Mouse (Mus musculus): ENCODE data around the gene Foxp1. TPM values are rescaled to one million over a fixed set of nuclear protein-coding genes. Genes with fewer than 3 reads are reported as not detected.

Gene Foxp1
- polyA plus RNA-seq, 1 experiment, result 76.1 TPM

DNA sequence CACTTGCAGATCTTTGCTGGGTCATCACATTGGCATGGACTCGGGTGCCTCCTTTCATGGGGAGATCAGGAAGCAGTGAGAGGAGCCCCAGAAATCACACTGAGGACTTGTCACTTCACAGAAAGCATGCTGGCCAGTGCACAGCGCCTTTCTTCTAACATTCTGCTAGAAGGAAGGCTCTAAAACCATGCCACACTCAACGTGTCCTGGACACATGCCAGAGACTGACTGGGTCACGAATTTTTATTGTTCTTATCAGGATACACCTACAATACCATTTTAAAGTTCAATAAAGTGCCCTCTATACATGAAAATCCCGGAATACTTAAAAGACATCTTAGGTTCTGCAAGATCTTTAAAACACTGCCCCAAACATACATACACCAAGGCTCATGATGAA is 475.2 kb downstream of the Foxp1 start:
- TF ChIP-seq FLI1 (IDR thresholded peaks at IDR 0.05; ENCODE audit: low read length) (no peak), GATA1 (IDR thresholded peaks at IDR 0.05; ENCODE audit: borderline replicate concordance, low read length) (no peak)
- no peaks in the 10 kb centered on the region for H3K36me3 ChIP-seq (replicated peaks; ENCODE audit: low read length)
- no peaks in the 10 kb centered on the region for H3K27me3 ChIP-seq (replicated peaks)
- H3K9me3 ChIP-seq, result no peaks in the 10 kb centered on the region
- no peak overlapping the region for H3K4me3 ChIP-seq (replicated peaks)
- peaks cover 6% of the 10 kb centered on the region for H3K4me1 ChIP-seq

DNA sequence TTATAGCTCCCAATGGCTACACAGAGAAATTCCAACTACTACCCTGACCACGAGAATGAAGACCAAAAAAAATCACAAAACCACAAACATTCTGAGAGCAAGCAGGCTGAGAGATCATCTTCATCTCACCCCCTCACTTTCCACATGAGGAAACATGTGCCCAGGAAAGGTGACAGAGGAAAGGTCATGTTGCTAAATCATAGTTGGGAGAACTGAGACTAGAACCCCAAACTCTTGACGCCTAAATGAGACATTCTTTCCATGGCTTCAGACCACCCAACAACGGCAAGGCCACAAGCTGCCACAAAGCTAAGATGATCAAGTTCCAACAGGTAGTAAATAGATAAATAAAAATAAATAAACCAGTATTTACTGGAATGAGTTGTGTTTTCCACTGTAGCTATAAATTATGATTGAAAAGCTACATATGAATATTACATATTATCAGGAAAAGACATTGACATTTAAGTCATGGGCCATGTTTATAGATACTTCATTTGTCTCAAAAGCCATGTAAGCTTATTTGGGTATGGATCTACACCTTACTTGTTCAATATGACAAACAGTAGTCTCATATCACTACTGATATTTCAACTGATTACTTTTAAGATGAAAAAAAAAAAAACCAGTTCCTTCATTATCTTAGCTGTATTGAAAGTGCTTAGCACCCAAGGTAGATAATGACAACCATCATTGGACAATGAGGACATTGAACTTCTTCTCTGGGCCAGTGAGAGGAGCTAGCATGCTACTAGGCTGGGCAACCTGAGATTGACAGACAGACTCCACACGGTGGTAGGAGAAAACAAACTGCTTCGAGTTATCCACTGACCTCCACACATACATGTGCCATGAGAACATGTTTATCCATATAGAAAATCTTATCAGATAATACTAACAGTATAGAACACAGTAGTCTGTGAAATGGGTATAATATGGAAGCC is 476.4 kb downstream of the Foxp1 start:
- Histone ChIP-seq H3K4me3 (replicated peaks) (no peak overlapping the region), H3K9me3 (no peaks in the 10 kb centered on the region), H3K4me1 (peaks cover 6% of the 10 kb centered on the region), H3K27me3 (replicated peaks) (no peaks in the 10 kb centered on the region), H3K36me3 (replicated peaks; ENCODE audit: low read length) (no peaks in the 10 kb centered on the region)
- no peak for TF ChIP-seq FLI1 (IDR thresholded peaks at IDR 0.05; ENCODE audit: low read length)
- no peak for TF ChIP-seq GATA1 (IDR thresholded peaks at IDR 0.05; ENCODE audit: borderline replicate concordance, low read length)

DNA sequence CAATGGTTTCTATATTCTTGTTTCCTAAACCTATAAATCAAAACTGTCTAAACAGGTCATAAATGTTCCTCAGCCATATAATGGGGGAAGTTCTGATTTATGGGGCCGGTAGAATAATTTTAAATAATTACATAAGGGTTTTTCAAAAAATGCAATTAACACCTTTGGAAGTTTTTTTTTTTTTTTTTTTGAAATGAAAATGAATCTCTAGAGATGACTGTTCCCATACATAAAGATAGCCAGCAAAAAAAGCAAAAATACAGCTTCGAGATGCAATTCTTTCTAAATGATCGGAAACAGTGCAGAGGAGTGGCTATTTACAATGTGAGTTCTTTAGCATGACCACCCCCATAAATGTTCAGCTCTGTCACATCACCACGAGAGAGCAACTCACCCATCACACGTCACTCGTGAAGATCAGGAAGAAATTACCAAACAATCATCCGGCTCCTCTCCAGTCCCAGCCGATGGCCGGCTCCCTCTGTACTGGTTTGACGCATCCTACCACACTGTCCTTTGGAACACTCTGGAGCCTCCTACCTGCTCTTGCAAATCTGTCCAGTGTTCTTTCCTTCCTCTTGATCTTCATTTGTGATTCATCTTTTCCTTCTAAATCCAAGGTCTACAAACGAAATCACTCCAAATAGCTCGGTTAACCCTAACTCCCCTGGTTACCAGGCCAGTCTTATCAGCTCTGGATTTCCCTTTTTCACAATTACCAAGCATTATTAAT is 478.4 kb downstream of the Foxp1 start:
- no peaks in the 10 kb centered on the region for H3K27me3 ChIP-seq (replicated peaks)
- H3K9me3 ChIP-seq, result no peaks in the 10 kb centered on the region
- H3K36me3 ChIP-seq (replicated peaks; ENCODE audit: low read length), result no peaks in the 10 kb centered on the region
- no peak overlapping the region for H3K4me3 ChIP-seq (replicated peaks)
- peaks cover 3% of the 10 kb centered on the region; the same call in 1 of the 2 replicates for H3K4me1 ChIP-seq
- no peak for TF ChIP-seq GATA1 (IDR thresholded peaks at IDR 0.05; ENCODE audit: borderline replicate concordance, low read length)
- no peak for TF ChIP-seq FLI1 (IDR thresholded peaks at IDR 0.05; ENCODE audit: low read length)

DNA sequence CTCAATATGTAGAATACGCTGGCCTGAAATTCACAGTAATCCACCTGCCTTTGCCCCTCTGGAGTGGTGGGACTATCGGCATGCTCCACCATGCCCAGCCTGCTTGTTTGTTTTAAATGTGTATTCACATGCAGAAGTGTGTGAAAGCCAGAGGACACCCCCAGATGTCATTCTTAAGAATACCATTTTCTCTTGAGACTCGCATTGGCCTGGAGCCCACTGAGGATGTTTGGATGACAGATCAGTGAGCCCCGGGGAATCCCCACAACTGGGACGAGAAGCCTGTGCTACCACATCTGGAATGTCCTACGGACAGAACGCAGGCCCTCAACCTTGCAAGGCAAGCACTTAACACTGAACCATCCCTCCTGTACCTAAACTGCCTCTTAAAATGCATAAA is 479.3 kb downstream of the Foxp1 start:
- Histone ChIP-seq H3K9me3 (no peaks in the 10 kb centered on the region), H3K27me3 (replicated peaks) (no peaks in the 10 kb centered on the region), H3K36me3 (replicated peaks; ENCODE audit: low read length) (no peaks in the 10 kb centered on the region), H3K4me1 (peaks cover 3% of the 10 kb centered on the region; the same call in 1 of the 2 replicates), H3K4me3 (replicated peaks) (no peak overlapping the region)
- TF ChIP-seq FLI1 (IDR thresholded peaks at IDR 0.05; ENCODE audit: low read length), result no peak
- no peak for TF ChIP-seq GATA1 (IDR thresholded peaks at IDR 0.05; ENCODE audit: borderline replicate concordance, low read length)

DNA sequence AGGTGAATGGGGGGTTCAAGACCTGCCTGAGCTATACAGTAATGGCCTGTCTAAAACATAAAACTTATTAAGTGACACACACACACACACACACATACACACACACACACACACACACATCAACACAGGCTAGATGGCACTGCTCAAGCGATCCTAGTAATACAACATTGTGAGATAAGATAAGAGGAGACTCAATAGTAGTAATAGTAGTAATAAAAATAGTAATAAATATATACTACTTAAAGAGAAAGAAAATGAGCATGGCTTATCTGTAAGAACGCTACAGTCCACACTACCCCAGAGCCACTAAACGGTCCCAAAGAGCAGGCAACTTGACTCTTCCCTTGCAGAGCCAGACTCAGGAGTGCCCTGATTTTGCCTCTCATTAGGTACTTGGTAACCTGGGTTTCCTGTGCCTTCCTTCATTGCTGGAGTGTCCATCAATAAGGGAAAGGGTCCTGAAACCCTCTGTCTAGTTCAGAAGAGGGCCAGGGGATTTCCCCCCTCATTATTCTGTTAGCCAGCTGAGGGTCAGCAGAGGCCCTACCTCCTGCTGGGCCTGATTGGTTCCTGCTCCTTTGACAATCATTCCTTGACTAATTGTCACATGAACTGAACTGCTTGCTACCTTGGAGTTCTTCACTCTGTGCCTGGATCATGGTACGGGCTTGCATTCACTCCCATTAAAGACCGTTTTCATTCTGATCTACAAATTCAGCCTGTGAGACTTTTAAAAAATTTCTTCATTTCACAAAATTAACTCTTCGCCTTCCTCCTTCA is 480.2 kb downstream of the Foxp1 start:
- H3K9me3 ChIP-seq, result no peaks in the 10 kb centered on the region
- H3K27me3 ChIP-seq (replicated peaks), result no peaks in the 10 kb centered on the region
- H3K4me1 ChIP-seq, result peaks cover 7% of the 10 kb centered on the region
- no peak for TF ChIP-seq GATA1 (IDR thresholded peaks at IDR 0.05; ENCODE audit: borderline replicate concordance, low read length)
- no peak for TF ChIP-seq FLI1 (IDR thresholded peaks at IDR 0.05; ENCODE audit: low read length)
- no peak overlapping the region for H3K4me3 ChIP-seq (replicated peaks)
- no peaks in the 10 kb centered on the region for H3K36me3 ChIP-seq (replicated peaks; ENCODE audit: low read length)

DNA sequence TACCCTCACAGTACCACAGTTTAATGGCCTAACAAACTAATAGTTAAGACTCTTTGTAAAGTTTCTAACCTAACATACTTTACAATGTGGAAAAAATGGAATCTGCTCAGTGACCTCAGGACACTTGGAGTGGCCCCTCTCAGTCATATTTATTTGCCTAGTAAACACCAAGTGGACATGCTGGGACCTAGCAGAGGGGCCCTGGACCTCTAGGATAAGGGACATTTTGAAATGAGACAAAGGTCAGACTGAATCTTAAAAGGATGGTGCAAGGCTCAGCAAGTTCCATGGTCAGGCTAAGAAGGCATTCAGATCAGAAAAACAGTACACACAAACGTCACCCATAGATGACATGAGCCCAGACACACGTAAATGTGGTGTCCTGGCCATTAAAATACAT is 483.5 kb downstream of the Foxp1 start:
- Histone ChIP-seq H3K27me3 (replicated peaks) (no peaks in the 10 kb centered on the region), H3K4me1 (peaks cover 3% of the 10 kb centered on the region; the same call in 1 of the 2 replicates), H3K9me3 (no peaks in the 10 kb centered on the region), H3K4me3 (replicated peaks) (no peak overlapping the region), H3K36me3 (replicated peaks; ENCODE audit: low read length) (peaks cover 5% of the 10 kb centered on the region)
- no peak for TF ChIP-seq FLI1 (IDR thresholded peaks at IDR 0.05; ENCODE audit: low read length)
- TF ChIP-seq GATA1 (IDR thresholded peaks at IDR 0.05; ENCODE audit: borderline replicate concordance, low read length), result no peak

DNA sequence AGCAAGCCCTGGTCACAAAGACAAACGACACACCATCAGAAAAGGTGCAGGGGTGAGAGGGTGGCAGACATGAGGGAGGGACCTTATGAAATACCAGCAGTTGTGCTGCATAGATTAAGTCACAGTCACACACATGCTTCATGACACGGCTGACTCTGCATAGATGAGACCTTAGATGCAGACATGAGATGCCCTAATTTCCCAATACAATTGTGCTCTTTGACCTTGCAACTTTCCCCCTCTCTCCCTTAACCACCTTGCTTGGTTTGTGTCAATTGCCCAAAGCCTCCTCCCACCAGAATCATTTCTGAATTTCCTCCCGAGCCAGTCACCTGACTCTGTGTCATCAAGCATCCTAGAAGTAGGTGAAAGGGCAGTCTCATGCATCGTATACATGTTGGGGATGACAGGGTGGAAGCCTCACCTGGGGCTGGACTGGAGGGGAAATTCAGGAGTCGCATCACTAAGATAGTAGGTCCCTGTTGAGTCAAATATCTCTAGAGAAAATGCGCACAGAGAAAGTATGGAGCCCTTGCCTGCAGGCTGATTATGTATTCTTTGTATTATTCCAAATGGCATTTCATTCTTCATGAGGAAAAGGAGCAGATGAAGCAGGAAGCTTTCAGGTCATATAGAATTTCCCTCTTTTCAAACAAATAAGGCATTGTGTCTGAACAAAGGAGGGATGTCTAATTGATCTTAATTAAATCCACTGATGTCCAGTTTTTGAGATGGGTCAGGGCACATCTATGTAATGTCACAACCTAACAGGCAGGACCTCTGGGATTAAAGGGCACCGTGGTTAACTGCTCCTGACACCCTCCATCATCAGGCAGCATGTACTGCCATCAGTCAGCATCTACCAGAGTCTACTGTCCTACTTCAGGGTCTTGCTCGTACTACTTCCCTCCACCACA is 486.8 kb downstream of the Foxp1 start:
- Histone ChIP-seq H3K27me3 (replicated peaks) (no peaks in the 10 kb centered on the region), H3K4me3 (replicated peaks) (no peak overlapping the region), H3K36me3 (replicated peaks; ENCODE audit: low read length) (peaks cover 5% of the 10 kb centered on the region), H3K9me3 (no peaks in the 10 kb centered on the region), H3K4me1 (peaks cover 15% of the 10 kb centered on the region)
- TF ChIP-seq GATA1 (IDR thresholded peaks at IDR 0.05; ENCODE audit: borderline replicate concordance, low read length) (no peak), FLI1 (IDR thresholded peaks at IDR 0.05; ENCODE audit: low read length) (no peak)

DNA sequence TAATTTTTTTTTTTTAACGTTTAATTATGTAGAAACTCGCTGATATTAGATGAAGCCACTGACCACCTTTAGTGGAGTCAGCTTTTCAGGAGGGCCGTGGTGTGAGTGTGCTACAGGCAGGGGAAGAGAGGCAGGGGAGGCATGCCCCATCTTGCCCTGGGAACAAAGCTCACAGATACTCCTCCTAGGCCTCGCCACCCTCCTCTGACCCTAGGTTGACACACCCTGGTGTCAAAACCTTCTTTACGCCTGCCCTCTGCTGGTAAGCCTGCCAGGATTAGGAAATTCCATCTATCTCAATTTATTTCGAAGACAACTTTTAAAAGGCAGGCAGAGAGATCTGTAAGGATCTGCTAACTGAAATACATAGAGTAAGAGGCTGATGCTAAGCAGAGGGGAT is 489.5 kb downstream of the Foxp1 start:
- TF ChIP-seq GATA1 (IDR thresholded peaks at IDR 0.05; ENCODE audit: borderline replicate concordance, low read length) (no peak), FLI1 (IDR thresholded peaks at IDR 0.05; ENCODE audit: low read length) (no peak)
- no peaks in the 10 kb centered on the region for H3K9me3 ChIP-seq
- H3K27me3 ChIP-seq (replicated peaks), result no peaks in the 10 kb centered on the region
- H3K36me3 ChIP-seq (replicated peaks; ENCODE audit: low read length), result peaks cover 5% of the 10 kb centered on the region
- H3K4me3 ChIP-seq (replicated peaks), result no peak overlapping the region
- H3K4me1 ChIP-seq, result peaks cover 28% of the 10 kb centered on the region
